Mouse (Mus musculus) CH12.LX (cell line): ENCODE measurements around the gene Rnf168. TPM values are rescaled to one million over a fixed set of nuclear protein-coding genes. Genes with fewer than 3 reads are reported as not detected.

Experiments used
- DNase-seq: peaks from one replicate; pipeline ENCODE4 v3.0.0-alpha.2; 2013; ENCODE audit errors: extremely low read depth
- H3K27ac ChIP-seq: 2 replicates; pipeline ENCODE4 v1.5.1; 2012; ENCODE audit warnings: low read depth, mild to moderate bottlenecking, control low read depth, moderate library complexity; ENCODE audit not compliant: insufficient read depth
- H3K27me3 ChIP-seq: replicated peaks from 2 replicates; pipeline ENCODE3; 2012; ENCODE audit warnings: inconsistent platforms
- H3K36me3 ChIP-seq, 2 experiments: replicated peaks in 1 of 2; 2 replicates each; pipeline versions ENCODE3 to v1.6.1; 2012; ENCODE audit warnings: inconsistent platforms in 1 of 2, low read length in 1 of 2, mild to moderate bottlenecking in 1 of 2, mixed read lengths in 1 of 2, moderate library complexity in 1 of 2; ENCODE audit not compliant: control insufficient read depth in 1 of 2, insufficient read depth in 1 of 2
- H3K4me1 ChIP-seq, 2 experiments: 2 replicates each; pipeline ENCODE4 v1.6.1; 2012; ENCODE audit warnings: inconsistent platforms in 1 of 2, moderate library complexity in 1 of 2; ENCODE audit not compliant: insufficient read depth in 2 of 2, control insufficient read depth in 1 of 2
- H3K4me2 ChIP-seq: 2 replicates; pipeline ENCODE4 v1.6.1; 2012; ENCODE audit warnings: low read depth, mild to moderate bottlenecking, control low read depth; ENCODE audit not compliant: poor library complexity, insufficient read depth, severe bottlenecking
- H3K4me3 ChIP-seq, 3 experiments: fragments of 150-350 bp in 1 of 3; sonication (generic) in 1 of 3; replicated peaks in 1 of 3; 2 replicates each; pipeline versions ENCODE3 to v1.5.1; 2011 to 2012; ENCODE audit warnings: low read depth in 2 of 3, low read length in 2 of 3, mild to moderate bottlenecking in 2 of 3, moderate library complexity in 2 of 3, control low read depth in 1 of 3, improper control_type of control experiment in 1 of 3, inconsistent platforms in 1 of 3, mixed read lengths in 1 of 3; ENCODE audit not compliant: poor library complexity in 1 of 3
- H3K79me2 ChIP-seq: replicated peaks from 2 replicates; pipeline ENCODE4 v1.6.1; 2012; ENCODE audit warnings: mild to moderate bottlenecking, moderate library complexity; ENCODE audit not compliant: control insufficient read depth, poor library complexity, insufficient read depth, severe bottlenecking; ENCODE audit errors: extremely low read depth
- H3K9ac ChIP-seq: 2 replicates; pipeline ENCODE4 v1.6.1; 2012; ENCODE audit warnings: low read depth, mild to moderate bottlenecking, control low read depth, moderate library complexity; ENCODE audit not compliant: insufficient read depth
- H3K9me3 ChIP-seq: replicated peaks from 2 replicates; pipeline ENCODE3; 2012; ENCODE audit warnings: low read length, inconsistent platforms, mixed read lengths
- BHLHE40 ChIP-seq: IDR thresholded peaks from 2 replicates; pipeline ENCODE4 v1.6.1; 2011; ENCODE audit warnings: mild to moderate bottlenecking, low read depth, low read length, improper control_type of control experiment
- CHD2 ChIP-seq: IDR thresholded peaks from 2 replicates; pipeline ENCODE4 v1.6.1; 2011; ENCODE audit warnings: low read length, improper control_type of control experiment
- EP300 ChIP-seq: IDR thresholded peaks from 2 replicates; pipeline ENCODE4 v1.6.1; 2011; ENCODE audit warnings: low read length, improper control_type of control experiment
- ETS1 ChIP-seq: conservative IDR thresholded peaks from 2 replicates; pipeline ENCODE4 v1.6.1; 2012; ENCODE audit warnings: low read depth, mild to moderate bottlenecking, inconsistent platforms, low read length, improper control_type of control experiment, moderate library complexity
- GABPA ChIP-seq: IDR thresholded peaks from 2 replicates; pipeline ENCODE4 v1.6.1; 2012; ENCODE audit warnings: low read depth, low read length, improper control_type of control experiment, inconsistent platforms; ENCODE audit not compliant: insufficient replicate concordance
- IRF4 ChIP-seq: IDR thresholded peaks from 2 replicates; pipeline ENCODE4 v1.6.1; 2014; ENCODE audit warnings: low read depth, mild to moderate bottlenecking, inconsistent platforms, low read length, improper control_type of control experiment
- JUN ChIP-seq: IDR thresholded peaks from 2 replicates; pipeline ENCODE4 v1.6.1; 2011; ENCODE audit warnings: low read depth, mild to moderate bottlenecking, low read length, improper control_type of control experiment, moderate library complexity; ENCODE audit not compliant: insufficient read depth
- JUND ChIP-seq: conservative IDR thresholded peaks from 2 replicates; pipeline ENCODE4 v1.6.1; 2011; ENCODE audit warnings: low read depth, low read length, improper control_type of control experiment
- KAT2A ChIP-seq: IDR thresholded peaks from 2 replicates; pipeline ENCODE4 v1.6.1; 2012; ENCODE audit warnings: low read length, improper control_type of control experiment, inconsistent platforms; ENCODE audit not compliant: insufficient replicate concordance
- MAFK ChIP-seq: IDR thresholded peaks from 2 replicates; pipeline ENCODE4 v1.6.1; 2011; ENCODE audit warnings: low read length, improper control_type of control experiment; ENCODE audit not compliant: insufficient replicate concordance
- MAX ChIP-seq: IDR thresholded peaks from 2 replicates; pipeline ENCODE4 v1.6.1; 2011; ENCODE audit warnings: low read length, improper control_type of control experiment
- MAZ ChIP-seq: IDR thresholded peaks from 2 replicates; pipeline ENCODE4 v1.6.1; 2012; ENCODE audit warnings: low read depth, mild to moderate bottlenecking, inconsistent platforms, low read length, improper control_type of control experiment, moderate library complexity
- MEF2A ChIP-seq: IDR thresholded peaks from 2 replicates; pipeline ENCODE4 v1.6.1; 2014; ENCODE audit warnings: low read depth, mild to moderate bottlenecking, inconsistent platforms, low read length, improper control_type of control experiment, borderline replicate concordance
- MXI1 ChIP-seq: IDR thresholded peaks from 2 replicates; pipeline ENCODE4 v1.6.1; 2011; ENCODE audit warnings: mild to moderate bottlenecking, low read depth, low read length, improper control_type of control experiment
- NRF1 ChIP-seq: IDR thresholded peaks from 2 replicates; pipeline ENCODE4 v1.6.1; 2014; ENCODE audit warnings: low read depth, mild to moderate bottlenecking, inconsistent platforms, low read length, improper control_type of control experiment, moderate library complexity
- POLR2A ChIP-seq: IDR thresholded peaks from 2 replicates; pipeline ENCODE4 v1.6.1; 2011; ENCODE audit warnings: low read depth, mild to moderate bottlenecking, improper control_type of control experiment, low read length
- POLR2AphosphoS2 ChIP-seq: IDR thresholded peaks from 2 replicates; pipeline ENCODE4 v1.6.1; 2011; ENCODE audit warnings: low read depth, low read length, improper control_type of control experiment
- SIN3A ChIP-seq: IDR thresholded peaks from 2 replicates; pipeline ENCODE4 v1.6.1; 2012; ENCODE audit warnings: low read length, improper control_type of control experiment, inconsistent platforms
- TCF12 ChIP-seq: IDR thresholded peaks from 2 replicates; pipeline ENCODE4 v1.6.1; 2014; ENCODE audit warnings: low read depth, mild to moderate bottlenecking, inconsistent platforms, low read length, improper control_type of control experiment
- UBTF ChIP-seq: IDR thresholded peaks from 2 replicates; pipeline ENCODE4 v1.6.1; 2012; ENCODE audit warnings: low read depth, mild to moderate bottlenecking, inconsistent platforms, low read length, improper control_type of control experiment, moderate library complexity
- USF1 ChIP-seq: IDR thresholded peaks from 2 replicates; pipeline ENCODE4 v1.6.1; 2014; ENCODE audit warnings: low read depth, mild to moderate bottlenecking, inconsistent platforms, low read length, improper control_type of control experiment
- ZC3H11A ChIP-seq: IDR thresholded peaks from 2 replicates; pipeline ENCODE4 v1.6.1; 2012; ENCODE audit warnings: low read depth, mild to moderate bottlenecking, inconsistent platforms, low read length, improper control_type of control experiment
- ZKSCAN1 ChIP-seq: IDR thresholded peaks from 2 replicates; pipeline ENCODE4 v1.6.1; 2012; ENCODE audit warnings: low read depth, inconsistent platforms, low read length, improper control_type of control experiment, borderline replicate concordance
- ZMIZ1 ChIP-seq: IDR thresholded peaks from 2 replicates; pipeline ENCODE4 v1.6.1; 2012; ENCODE audit warnings: low read depth, mild to moderate bottlenecking, inconsistent platforms, low read length, improper control_type of control experiment
- ZNF384 ChIP-seq: IDR thresholded peaks from 2 replicates; pipeline ENCODE4 v1.6.1; 2012; ENCODE audit warnings: low read depth, low read length, improper control_type of control experiment, inconsistent platforms
- dilution Hi-C: fragments of 300-500 bp; cut with MboI; formaldehyde crosslinking; loops from 2 replicates; pipeline ENCODE4 v1.14.3; 2020; ENCODE audit warnings: low sequenced_read_pairs; ENCODE audit not compliant: extremely low pct_unique_long_range_greater_than_20kb, extremely low pct_ligation_motif_present
- in situ Hi-C: fragments of 300-500 bp; cut with MboI; formaldehyde crosslinking; loops from 3 replicates; pipeline ENCODE4 v1.14.3; 2019; ENCODE audit warnings: low sequenced_read_pairs, low pct_ligation_motif_present, low pct_unique_long_range_greater_than_20kb, mixed read lengths
- polyA plus RNA-seq: library from polyadenylated mRNA; unstranded; fragments of >175 nt; gene quantifications from 2 replicates; pipeline ENCODE4 v1.2.1, GENCODE M21; 2012; ENCODE audit warnings: low read depth; ENCODE audit not compliant: insufficient read length
- total RNA-seq, 2 experiments: library from RNA; depleted of rRNA; stranded (reverse); fragments of 300-350 nt in 1 of 2; fragments of >200 nt in 1 of 2; gene quantifications; 2 replicates each; pipeline ENCODE4 v1.2.3; 2012 to 2014

The Rnf168 gene
- total and polyA plus RNA-seq, 3 experiments, result 20.5 to 37.9 (median 22.2) TPM

GRCm38 (mm10) chr16:32239428-32240312, 37.6 kb upstream of the Rnf168 start:
- TF ChIP-seq MEF2A (peak; percentile 62; the same call in 1 of the 2 replicates), IRF4 (peak; percentile 37; the same call in 1 of the 2 replicates), KAT2A (no peak), JUN (peak; percentile 35), EP300 (peak; percentile 44; the same call in 1 of the 2 replicates), MXI1 (no peak), USF1 (no peak), POLR2A (no peak), GABPA (no peak), ETS1 (peak; percentile 46; the same call in 1 of the 2 replicates), JUND (0 out of 2 replicates have a peak, but pooled peaks have one; percentile 9), ZNF384 (peak; percentile 83)
- peaks cover 0 to 19% of the 10 kb centered on the region in 2 experiments; a peak in 2 of 4 replicates for H3K4me1 ChIP-seq
- no peaks in the 10 kb centered on the region for H3K9me3 ChIP-seq
- H3K27me3 ChIP-seq, result no peaks in the 10 kb centered on the region
- peak; percentile 39 for DNase-seq
- dilution Hi-C loops, result no loop called here
- H3K79me2 ChIP-seq, result peaks cover 43% of the 10 kb centered on the region
- H3K4me3 ChIP-seq, result no peak overlapping the region
- no peak overlapping the region for H3K4me2 ChIP-seq
- in situ Hi-C loops, result no loop called here
- H3K27ac ChIP-seq, result no peak overlapping the region
- H3K9ac ChIP-seq, result no peak overlapping the region
- peaks cover 11 to 58% of the 10 kb centered on the region in 2 experiments for H3K36me3 ChIP-seq

DNA sequence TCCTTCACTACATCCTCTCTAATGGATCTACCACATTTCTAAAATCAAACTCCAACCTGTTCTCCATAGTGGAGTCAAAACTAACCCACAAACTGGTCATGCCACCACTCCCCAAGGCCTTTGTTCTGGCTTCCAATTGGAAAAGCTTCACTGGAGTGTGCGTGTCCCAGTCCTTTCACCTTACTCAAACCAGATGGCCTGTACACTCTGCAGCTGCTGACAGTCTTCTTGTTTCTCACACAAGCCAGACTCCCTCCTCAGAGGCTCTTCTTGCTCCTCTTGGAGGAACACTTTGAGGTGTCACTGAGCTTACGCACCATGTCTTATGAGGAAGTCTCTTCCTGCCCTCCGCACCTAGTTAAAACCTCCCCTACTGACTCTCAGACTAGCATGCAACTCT, 33.4 kb upstream of the Rnf168 start:
- H3K4me1 ChIP-seq, result peaks cover 5 to 43% of the 10 kb centered on the region in 2 experiments; a peak in 3 of 4 replicates
- TF ChIP-seq ZC3H11A, result no peak
- TF ChIP-seq ETS1, result no peak
- TF ChIP-seq SIN3A, result no peak
- no peak for TF ChIP-seq ZMIZ1
- TF ChIP-seq BHLHE40, result no peak
- no peak for TF ChIP-seq GABPA
- TF ChIP-seq CHD2, result no peak
- no peak for TF ChIP-seq MAZ
- no peak for TF ChIP-seq MAFK
- no peak for TF ChIP-seq UBTF
- no peak for TF ChIP-seq NRF1
- no peak for TF ChIP-seq IRF4
- TF ChIP-seq MAX, result no peak
- TF ChIP-seq POLR2A, result no peak
- TF ChIP-seq POLR2AphosphoS2, result no peak
- no peak for TF ChIP-seq TCF12
- no peak for TF ChIP-seq ZKSCAN1
- H3K4me2 ChIP-seq, result no peak overlapping the region
- H3K36me3 ChIP-seq, result peaks cover 2 to 29% of the 10 kb centered on the region in 2 experiments
- no peaks in the 10 kb centered on the region for H3K27me3 ChIP-seq
- dilution Hi-C loops (no loop called here), in situ Hi-C loops (no loop called here)
- H3K4me3 ChIP-seq, result no peak overlapping the region
- H3K79me2 ChIP-seq, result peaks cover 73% of the 10 kb centered on the region
- H3K9me3 ChIP-seq, result no peaks in the 10 kb centered on the region
- H3K27ac ChIP-seq, result no peak overlapping the region
- DNase-seq, result no peak
- no peak overlapping the region for H3K9ac ChIP-seq
